Mouse (Mus musculus): ENCODE measurements at regions not wholly inside any gene's neighbourhood (a gene's known extent, or its start where the extent isn't known, plus 50 kb on each side); places are given as distances from the start of the nearest gene placed in this dataset.

- DNase-seq (ENCODE audit: low read depth), result no peak
These were observed 564.1 kb downstream of the Btbd3 start for GRCm38 (mm10) chr2:138820489-138820888.

- no peak for DNase-seq (ENCODE audit: low read depth)
These were observed 568.5 kb downstream of the Btbd3 start for GRCm38 (mm10) chr2:138824873-138825272.

GRCm38 (mm10) chr2:138827813-138828570 lies 571.6 kb downstream of the Btbd3 start:
- no peak for DNase-seq (ENCODE audit: low read depth)

DNA sequence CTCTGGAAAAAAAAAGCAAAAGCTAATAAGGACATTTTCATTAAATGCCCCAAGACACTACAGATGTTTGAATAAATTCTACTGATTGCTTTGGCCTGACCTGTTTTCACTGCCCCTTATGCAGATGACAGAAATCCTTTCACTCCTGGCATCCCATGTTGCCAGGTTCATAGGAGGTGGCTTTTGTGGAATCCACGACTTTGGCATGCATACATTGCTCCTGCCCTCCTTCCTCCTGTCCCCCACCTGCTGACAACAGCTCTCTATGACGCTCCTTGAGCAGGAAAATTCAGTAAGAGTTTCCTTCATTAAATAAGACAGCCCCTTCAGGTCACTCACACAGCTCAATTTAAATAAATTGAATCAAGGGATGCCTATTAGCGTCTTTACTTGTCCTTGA lies 582.5 kb downstream of the Btbd3 start:
- no peak for DNase-seq (ENCODE audit: low read depth)

DNA sequence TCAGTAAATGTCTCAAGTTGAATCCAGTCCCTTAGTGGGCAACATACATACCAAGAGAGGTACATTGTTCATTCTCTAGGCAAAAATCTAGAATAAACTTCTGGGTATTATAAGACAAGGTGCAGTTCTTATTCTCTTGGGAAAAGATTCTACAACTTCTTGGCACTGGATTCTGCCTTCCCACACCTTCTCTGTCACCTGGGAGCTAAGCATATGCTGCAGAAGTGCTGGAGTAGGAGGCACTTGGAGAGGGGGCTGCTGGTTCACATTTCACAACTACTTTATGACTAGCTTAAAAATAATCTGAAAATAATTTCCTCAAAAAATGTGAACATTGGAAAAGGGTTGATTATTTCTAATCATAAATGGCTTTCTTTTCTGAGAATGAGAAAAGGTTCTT lies 602.8 kb downstream of the Btbd3 start:
- no peak for DNase-seq (ENCODE audit: low read depth)

DNA sequence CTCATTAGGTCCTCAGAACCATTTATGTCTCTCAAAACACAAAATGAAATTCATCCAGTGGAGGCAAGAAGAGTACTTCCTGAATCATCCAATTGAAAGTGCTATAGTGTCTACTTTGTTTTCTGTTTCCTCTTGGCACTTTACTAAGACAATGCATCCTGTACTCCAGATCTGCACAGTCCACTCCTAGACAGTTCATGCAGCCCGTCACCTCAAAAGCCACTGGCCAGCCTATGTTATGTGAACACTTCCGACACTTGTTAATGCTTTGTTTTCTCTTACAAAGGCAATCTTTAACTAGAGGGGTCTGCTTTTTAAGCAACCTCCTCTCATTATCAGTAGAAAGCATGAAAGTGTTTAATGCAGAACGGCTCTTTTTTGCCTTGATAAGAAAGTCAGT lies 597.1 kb upstream of the Sptlc3 start:
- no peak for DNase-seq (ENCODE audit: low read depth)

DNA sequence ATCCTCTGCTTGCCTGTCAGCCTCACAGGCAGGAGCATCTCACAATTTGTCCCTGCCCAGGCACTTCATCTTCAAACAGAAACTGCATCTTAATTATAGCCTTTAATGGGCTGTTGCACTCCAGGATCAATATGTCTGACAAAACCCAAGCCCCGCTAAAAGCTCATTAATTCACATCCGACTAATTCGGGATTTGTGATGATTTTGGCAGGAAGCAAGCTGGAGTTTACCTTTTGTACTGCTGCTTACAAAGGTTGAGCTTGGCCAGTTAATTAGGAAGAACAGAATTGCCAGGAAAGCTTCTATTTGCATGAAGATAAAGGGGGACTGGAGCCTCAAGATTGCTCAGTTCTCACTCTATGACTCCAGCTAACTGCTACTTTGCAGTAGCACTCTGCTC lies 596.6 kb upstream of the Sptlc3 start:
- DNase-seq (ENCODE audit: low read depth), result no peak

- DNase-seq (ENCODE audit: low read depth), result no peak
These were observed 556.5 kb upstream of the Sptlc3 start for GRCm38 (mm10) chr2:138937165-138937564.

DNA sequence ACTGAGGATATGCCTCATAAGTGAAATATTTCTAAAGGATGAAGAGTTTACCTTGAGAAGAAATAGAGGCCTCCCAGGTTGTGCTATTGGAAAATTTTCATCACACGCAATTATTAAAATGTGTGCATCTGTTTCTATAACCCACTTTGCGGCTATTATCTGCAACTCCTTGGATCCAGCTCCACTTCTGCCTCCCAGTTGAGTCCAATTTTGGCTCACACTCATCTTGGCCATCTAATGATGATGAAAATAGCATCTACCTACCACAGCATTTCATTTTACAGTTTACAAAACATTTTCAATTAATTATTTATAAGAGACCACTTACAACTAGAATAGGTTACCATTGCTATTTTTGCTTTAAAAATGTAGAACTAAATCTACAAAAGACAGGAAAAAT lies 554.3 kb upstream of the Sptlc3 start:
- DNase-seq (ENCODE audit: low read depth), result no peak

DNA sequence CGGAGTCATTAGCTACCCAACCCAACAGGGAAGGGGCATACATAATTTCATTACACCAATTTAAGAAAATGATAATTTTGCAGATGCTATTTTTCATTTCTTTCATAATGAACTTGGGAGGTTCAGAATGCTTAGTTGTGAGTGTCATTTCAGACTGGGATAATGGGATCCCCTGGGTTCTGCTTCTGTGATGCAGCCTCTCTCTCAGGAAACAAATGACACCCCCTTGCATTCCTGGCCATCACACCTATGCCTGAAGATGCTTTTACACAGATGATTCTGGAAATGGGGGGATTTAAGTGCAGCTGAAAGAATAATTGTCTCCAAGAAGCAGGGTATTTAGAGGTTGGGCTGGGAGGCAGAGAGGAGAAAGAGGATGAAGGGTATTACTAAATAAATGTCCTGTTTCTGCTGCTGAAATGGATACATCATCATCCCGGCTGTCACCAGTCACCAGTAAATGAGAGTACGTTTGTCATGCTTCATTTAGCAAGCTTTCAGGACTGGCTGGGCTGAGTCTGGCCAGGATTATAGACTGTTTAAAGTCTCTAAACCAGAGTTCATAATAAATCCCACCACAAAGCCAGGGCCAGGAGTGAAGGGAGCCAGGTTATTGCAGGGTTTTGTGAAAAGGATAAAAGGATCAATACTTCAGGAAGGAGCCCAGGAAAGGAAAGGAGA lies 527.5 kb upstream of the Sptlc3 start:
- DNase-seq (ENCODE audit: low read depth), result no peak

DNA sequence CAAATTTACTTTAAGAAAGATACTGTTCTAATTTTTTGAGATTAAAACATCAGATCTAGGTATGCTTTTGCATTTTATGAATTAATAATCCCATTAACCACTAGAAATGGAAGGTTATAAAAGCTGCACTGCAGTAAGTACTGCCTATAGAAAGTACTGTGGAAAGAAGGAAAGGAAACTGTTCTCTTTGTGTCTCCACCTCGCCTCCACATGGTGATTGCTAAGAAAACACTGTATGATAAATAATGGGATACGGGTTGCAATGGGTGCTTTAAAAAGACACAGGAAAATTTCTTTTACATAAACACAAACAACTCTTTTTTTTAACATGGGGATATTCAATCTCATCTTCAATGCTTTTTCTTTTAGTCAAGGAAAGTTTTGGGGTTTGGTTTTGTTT lies 519.2 kb upstream of the Sptlc3 start:
- no peak for DNase-seq (ENCODE audit: low read depth)

- DNase-seq (ENCODE audit: low read depth), result no peak
These were observed 503.7 kb upstream of the Sptlc3 start for GRCm38 (mm10) chr2:138990031-138990430.

GRCm38 (mm10) chr2:139032105-139032812 lies 461.5 kb upstream of the Sptlc3 start:
- DNase-seq (ENCODE audit: low read depth), result no peak

DNA sequence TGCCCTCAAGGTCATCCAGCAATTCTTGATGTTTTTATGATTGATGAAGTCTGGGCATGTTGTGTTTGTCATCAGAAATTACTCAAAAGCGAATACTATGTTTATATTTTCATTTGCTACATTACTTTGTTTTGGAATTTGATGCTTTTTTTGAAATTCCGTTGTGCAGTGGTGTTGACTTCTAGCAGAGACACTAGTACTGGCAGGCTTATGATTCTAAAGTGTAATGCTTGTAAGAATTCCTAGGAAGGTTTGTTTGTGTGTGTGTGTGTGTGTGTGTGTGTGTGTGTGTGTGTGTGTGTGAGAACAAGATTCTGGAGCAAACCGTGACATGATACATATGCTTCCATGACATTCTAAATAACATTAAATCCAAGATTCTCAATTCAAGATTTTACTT lies 458.9 kb upstream of the Sptlc3 start:
- DNase-seq (ENCODE audit: low read depth), result no peak

GRCm38 (mm10) chr2:139041671-139042273 lies 451.9 kb upstream of the Sptlc3 start:
- no peak for DNase-seq (ENCODE audit: low read depth)

- DNase-seq (ENCODE audit: low read depth), result no peak
These were observed 449.0 kb upstream of the Sptlc3 start for GRCm38 (mm10) chr2:139044684-139045083.

- DNase-seq (ENCODE audit: low read depth), result no peak
These were observed 438.5 kb upstream of the Sptlc3 start for GRCm38 (mm10) chr2:139055249-139055648.

- no peak for DNase-seq (ENCODE audit: low read depth)
These were observed 424.3 kb upstream of the Sptlc3 start for GRCm38 (mm10) chr2:139069276-139069961.

DNA sequence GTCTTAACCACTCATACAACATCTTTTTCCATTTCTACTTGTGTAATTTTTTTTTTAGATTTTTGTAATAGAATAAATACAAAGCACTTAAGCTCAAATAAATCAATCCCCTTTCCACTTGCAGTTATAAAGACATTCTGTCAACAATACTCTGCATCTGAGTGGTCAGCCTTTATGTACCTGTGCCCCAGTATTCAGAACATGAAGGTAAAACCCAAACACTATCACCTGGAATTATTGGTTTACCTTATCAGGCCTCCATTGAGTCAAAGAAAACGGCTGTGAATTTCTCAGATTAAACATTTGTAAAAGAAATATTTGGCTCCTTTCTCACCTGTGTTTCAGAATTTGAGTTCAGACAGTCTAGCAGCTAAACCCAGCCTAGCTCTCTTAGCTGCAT lies 422.0 kb upstream of the Sptlc3 start:
- no peak for DNase-seq (ENCODE audit: low read depth)

GRCm38 (mm10) chr2:139093487-139094066 lies 400.1 kb upstream of the Sptlc3 start:
- DNase-seq (ENCODE audit: low read depth), result no peak

GRCm38 (mm10) chr2:139111669-139112068 lies 382.0 kb upstream of the Sptlc3 start:
- no peak for DNase-seq (ENCODE audit: low read depth)

DNA sequence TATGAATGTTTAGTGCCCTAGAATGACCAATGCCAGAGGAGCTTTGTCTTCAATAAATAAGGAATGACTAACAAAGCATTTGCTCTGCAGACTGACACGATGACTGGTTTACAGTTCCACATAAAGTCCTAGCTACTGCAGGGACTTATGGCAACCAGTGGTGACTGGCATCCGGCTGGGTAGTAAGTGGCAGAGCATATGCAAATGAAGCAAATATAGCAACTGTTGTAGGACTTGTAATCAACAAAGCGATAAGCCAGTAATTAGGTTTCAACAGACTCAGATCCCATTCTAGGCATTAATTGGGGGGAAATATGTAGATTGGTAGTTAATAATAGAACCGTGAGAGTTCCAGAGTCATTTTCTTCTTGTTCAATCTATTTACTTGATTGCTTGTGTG lies 379.2 kb upstream of the Sptlc3 start:
- DNase-seq (ENCODE audit: low read depth), result no peak

Measured in naive thymus-derived CD4-positive, alpha-beta T cell, adult 2 months (primary cell).